Mouse (Mus musculus): ENCODE data around the gene Cd247. TPM values are rescaled to one million over a fixed set of nuclear protein-coding genes. Genes with fewer than 3 reads are reported as not detected.
"Not testable (repeated sequence)": the region's sequence is repeated elsewhere in the genome, so short reads cannot be mapped to it uniquely, and the experiment has no call there.

The Cd247 gene
- total RNA-seq (2015; ENCODE audit: low replicate concordance) (9.0 TPM in 1 of 2 replicates, not detected in the other), total RNA-seq (2017; ENCODE audit: low replicate concordance) (4.7 and 10.5 TPM in 2 replicates)

DNA sequence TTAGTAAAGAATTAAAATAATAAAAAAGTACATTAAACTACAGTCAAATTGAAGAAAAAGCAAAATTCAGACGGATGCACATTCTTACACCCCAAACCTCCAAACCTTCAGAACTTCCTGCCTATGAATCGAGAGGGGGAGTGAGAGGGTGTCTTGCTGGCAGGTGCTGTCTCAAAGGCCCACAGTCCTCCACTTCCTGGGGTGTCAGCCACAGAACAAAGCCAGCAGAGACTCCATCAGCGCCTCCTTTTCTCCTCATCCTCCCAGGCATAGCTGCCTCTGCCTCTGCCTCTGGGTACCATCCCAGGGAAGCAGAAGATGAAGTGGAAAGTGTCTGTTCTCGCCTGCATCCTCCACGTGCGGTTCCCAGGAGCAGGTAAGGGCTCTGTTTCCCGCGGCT is at the start of gene Cd247:
TSS of gene Cd247 (plus strand) at position 171 of the 400 bp plus-strand sequence.
- ATAC-seq (replicated peaks; ENCODE audit: low FRiP score, poor library complexity, severe bottlenecking): no peak

DNA sequence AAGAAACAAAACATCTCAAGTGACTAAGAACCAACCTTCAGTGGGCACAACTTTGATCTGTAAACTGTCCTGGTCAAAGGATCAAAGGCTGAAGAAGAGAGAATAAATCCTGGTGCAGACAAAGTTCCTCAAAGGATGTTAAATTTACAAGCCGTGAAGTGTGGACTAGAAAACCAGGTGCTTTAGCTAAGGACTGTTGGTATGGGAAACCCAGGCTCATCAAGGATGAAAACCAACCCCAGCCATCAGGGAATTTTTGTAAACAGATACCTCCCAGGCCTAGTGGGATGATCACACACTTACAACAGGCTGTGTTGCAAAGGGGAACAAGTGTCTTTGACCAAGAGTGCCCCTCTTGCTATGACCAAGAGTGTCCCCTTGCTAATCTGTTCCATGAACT is 49.5 kb upstream of the Cd247 start:
- ATAC-seq (replicated peaks; ENCODE audit: low FRiP score, poor library complexity, severe bottlenecking): no peak

DNA sequence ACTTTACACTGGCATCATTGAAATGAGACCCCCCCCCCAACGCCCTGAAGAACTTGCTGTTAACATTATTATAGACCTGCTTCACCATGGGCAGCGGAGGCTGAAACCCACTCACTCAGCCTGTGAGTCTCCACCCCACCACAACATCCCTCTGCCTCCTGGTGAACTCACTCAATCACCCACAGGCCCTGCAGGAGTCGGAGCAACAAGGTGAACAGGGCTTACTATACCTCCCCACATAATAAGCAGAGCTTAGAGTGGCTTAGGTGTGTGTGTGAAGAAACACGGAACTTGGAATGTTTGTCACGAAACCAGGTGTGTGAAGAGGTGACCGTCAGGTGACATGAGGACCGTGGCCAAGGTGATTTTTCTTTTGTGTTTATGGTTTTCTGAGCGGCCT is 46.5 kb upstream of the Cd247 start:
- no peak for ATAC-seq (replicated peaks; ENCODE audit: low FRiP score, poor library complexity, severe bottlenecking)

DNA sequence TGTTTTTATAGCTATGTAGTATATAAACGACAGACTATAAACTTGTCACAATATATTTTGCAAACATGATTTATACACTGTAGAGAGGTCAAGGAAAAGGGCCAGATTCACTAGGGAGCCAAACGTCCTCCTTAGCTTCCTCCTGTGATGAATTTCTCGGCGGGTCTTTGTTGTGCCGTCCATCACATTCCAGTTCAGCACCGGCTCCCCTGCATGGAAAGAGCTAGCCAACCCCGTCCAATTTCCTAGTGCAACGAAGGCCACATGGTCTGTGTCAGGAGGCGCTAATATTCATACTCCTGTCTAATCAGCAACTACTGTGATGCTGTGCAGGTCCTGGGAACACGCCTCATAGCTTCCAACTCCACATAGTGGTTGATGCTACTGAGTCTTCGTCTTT is 40.4 kb upstream of the Cd247 start:
- no peak for ATAC-seq (replicated peaks; ENCODE audit: low FRiP score, poor library complexity, severe bottlenecking)

DNA sequence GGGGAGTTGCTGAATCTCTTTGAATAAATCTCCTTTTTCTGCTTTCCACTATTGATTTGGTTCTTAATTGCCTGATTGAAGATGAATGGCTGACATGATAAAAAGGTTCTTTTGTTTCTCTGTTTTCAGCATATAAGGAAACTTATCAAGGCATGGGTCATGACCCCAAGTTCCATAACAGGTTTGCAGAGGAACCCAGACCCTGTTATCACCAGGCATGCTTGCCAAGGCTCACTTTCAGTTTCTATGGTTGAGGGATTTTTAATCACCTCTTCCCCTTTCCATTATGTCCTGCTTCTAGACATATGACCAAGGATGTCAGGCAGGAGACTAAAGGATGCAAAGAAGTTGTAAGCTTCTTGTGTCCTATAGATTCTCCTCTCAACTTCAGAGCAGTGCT is 37.3 kb upstream of the Cd247 start:
- no peak for ATAC-seq (replicated peaks; ENCODE audit: low FRiP score, poor library complexity, severe bottlenecking)

DNA sequence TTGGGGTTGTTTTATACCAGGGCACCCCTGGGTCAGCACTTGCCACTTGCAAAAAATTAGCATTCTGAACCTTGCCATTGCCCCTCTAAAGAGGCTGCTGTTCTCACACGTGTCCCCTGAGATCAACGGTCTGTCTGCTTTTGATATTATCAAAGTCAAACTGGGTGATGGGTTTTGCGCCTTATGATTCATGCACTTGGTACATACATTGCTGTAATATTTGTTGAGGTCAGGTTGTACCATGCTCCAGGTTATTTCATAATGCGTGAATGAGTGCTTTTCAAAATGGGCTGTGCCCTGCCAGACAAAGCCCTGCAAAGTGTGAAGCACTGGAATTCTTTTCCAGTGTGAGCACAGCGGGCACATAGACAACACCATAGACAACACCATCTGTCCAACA is 36.6 kb upstream of the Cd247 start:
- no peak for ATAC-seq (replicated peaks; ENCODE audit: low FRiP score, poor library complexity, severe bottlenecking)

DNA sequence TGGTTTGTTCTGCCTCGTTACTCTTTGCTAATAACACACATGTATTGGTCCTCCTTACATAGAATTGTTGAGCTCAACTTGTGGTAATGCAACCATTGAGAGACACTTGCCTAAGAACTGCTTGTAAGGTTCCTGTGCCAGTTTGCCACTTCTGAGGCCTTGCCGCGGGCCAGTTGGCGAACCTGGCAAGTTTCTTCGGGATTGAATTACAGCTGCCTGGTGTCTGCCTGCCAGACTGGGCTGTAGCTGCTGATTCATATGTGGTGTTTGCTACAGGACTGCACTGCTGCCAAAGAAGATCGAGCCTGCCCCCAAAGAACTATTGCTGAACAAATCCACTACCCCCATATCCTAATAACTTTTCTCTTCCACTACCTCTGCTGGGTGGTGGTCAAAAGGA is 34.3 kb upstream of the Cd247 start:
- ATAC-seq (replicated peaks; ENCODE audit: low FRiP score, poor library complexity, severe bottlenecking): no peak

DNA sequence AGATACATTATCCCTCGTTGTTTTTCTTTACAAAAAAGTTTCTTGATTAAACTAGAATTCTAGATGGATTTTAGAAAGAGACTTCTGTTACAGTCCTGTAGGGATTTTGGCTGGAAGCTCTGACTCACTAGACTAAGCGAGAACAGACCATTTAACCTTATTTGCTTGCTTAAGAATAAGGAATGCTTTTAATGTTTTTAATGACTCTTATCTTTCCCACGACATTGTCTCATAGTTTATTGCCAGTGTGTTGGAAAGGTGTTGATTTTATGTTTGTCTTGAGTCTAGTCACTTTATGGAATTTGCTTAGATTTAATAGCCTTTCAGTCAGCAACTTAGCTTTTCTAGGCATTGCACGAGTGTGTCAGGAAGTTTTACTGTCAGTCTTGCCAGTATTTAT is 33.3 kb upstream of the Cd247 start:
- no peak for ATAC-seq (replicated peaks; ENCODE audit: low FRiP score, poor library complexity, severe bottlenecking)

DNA sequence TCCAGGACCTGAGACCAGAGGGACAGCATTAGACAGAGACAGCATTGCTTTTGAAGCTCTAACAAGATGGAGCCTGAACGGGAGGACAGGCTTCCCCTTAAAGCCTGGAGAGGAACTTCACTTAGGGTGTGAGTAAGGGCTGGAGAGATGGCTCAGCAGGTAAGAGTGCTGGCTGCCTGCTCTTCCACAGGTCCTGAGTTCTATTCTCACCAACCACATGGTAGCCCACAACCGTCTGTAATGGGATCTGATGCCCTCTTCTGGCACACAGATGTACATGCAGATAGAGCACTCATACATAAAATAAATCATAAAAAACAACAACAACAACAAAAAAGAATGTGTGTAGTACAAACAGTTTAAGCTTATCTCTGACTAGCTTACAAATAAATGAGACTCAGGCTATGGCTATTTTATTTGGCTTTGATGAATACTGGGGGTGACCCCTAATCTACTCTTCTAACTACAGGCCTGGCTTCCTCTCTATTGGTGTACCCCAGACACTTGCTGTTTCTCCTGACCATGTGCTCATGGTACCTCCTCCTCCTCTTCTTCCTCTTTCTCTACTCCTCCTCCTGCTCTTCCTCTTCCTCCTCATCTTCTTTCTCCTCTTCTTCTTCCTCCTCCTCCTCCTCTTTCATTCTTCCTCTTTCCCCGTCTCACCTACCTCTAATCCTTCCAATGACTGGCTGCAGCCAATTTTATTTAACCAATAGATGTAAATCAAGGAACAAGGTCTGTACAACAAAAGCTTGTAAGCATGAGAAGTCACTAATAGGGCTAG is 26.8 kb upstream of the Cd247 start:
- no peak for ATAC-seq (replicated peaks; ENCODE audit: low FRiP score, poor library complexity, severe bottlenecking)

DNA sequence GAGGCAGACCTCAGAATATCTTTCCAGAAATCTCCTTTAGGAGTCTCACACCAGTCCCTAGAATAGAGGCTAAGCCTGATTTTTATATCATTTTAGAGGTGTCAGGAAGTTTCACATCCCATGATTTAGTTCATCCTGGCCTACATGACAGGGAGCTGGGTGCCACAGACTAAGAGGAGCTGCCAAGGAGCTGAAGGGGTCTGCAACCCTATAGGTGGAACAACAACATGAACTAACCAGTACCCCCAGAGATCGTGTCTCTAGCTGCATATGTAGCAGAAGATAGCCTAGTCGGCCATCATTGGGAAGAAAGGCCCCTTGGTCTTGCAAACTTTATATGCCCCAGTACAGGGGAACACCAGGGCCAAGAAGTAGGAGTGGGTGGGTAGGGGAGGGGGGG is 26.0 kb upstream of the Cd247 start:
- ATAC-seq (replicated peaks; ENCODE audit: low FRiP score, poor library complexity, severe bottlenecking): not testable (repeated sequence)

DNA sequence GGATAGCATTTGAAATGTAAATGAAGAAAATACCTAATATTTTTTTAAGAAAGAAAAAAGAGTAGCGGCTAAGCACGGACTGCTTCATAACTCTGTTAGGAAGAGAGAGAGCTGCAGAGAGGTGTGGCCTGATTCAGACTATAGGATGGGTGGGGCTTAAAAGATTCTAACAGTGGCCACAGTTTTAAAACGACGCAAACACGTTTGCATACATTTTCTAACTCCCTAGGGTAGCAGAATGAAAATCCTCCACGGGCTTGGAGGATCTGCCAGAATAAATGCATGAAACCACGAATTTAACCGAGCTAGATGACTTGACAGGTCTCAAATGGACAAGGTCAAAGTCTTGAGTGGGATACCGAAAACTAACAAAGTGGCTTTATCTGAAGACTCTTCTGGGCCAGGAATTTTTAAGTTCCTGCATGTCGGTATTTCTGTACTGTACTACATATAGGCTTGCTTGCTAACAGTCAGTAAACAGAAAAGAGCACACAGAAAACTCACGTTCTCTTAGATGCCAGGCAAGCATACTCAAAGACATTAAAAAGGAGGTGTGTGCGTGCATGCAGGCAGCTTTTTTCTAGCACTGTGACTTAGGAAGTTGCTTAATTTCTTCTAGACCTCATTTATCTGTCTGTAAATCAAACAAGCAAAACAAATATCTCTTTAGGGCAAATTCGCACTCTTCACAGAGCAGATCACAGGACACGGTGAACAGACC is 25.4 kb upstream of the Cd247 start:
- ATAC-seq (replicated peaks; ENCODE audit: low FRiP score, poor library complexity, severe bottlenecking): peak; percentile 62

DNA sequence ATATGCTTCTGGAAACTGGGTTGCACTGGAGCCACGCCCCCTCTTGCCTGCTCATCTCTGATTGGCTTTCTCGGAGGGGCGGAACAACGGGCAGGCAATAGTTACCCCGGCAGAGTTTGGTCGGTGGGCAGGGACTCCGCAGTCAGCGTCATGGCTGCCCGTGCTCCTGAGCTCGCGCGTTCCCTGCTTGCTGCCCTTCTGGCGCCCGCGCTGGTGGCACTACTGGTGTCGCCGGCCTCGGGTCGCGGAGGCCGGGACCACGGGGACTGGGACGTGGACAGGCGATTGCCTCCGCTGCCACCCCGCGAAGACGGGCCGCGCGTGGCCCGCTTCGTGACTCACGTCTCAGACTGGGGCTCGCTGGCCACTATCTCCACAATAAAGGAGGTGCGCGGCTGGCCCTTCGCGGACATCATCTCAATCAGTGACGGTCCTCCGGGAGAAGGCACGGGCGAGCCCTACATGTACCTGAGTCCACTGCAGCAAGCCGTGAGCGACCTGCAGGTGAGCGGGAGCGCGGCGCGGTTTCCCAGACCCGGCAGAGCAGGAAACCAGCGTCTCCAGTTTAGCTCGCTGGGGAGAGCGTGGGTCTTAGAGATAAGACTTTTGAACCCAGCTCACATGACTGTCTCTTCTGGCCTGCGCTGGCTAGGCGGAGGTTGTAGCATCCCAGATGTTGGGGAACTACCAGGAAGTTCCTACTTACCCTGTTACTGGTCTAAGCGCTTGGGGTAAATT is 24.7 kb upstream of the Cd247 start, which contains the start of gene Creg1:
TSS of gene Creg1 (plus strand) at position 112 of the 738 bp plus-strand sequence.
- ATAC-seq (replicated peaks; ENCODE audit: low FRiP score, poor library complexity, severe bottlenecking): peak; percentile 83

DNA sequence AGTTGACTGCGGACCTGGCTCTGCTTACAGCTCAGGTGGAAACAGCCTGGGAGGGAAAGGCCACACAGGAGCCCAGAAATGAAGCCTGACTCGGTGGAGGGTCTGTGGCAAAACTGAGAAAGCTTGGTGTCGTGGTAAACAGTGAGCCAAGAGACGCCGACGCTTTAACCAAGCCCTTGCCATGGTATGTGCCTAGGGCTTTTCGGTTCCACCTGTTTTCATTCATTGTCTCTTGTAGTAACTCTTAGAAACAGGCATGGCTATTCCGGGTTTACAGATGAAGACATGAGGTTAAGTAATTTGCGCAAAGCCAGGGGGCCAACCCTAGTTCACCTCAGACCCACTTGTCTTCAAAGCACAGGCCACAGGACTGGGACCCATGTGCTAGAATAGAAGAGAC is 23.9 kb upstream of the Cd247 start:
- ATAC-seq (replicated peaks; ENCODE audit: low FRiP score, poor library complexity, severe bottlenecking): no peak

DNA sequence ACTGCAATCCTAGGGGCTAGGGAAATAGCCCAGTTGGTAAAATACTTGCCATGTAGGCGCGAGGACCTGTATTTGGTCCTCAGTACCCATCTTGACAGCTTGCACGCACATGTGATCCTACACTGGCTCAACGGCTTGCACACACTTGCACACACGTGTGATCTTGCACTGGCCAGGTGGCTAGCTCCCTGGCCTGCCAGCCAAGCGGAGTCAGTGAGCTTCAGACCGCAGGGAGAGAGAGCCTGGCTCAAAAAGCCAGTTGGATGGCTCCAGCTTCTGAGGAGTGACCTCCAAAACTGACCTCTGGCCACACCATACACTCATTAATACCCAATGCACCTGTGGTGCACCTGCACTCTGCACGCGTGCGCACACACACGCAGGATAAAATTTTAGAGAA is 23.4 kb upstream of the Cd247 start:
- no peak for ATAC-seq (replicated peaks; ENCODE audit: low FRiP score, poor library complexity, severe bottlenecking)

DNA sequence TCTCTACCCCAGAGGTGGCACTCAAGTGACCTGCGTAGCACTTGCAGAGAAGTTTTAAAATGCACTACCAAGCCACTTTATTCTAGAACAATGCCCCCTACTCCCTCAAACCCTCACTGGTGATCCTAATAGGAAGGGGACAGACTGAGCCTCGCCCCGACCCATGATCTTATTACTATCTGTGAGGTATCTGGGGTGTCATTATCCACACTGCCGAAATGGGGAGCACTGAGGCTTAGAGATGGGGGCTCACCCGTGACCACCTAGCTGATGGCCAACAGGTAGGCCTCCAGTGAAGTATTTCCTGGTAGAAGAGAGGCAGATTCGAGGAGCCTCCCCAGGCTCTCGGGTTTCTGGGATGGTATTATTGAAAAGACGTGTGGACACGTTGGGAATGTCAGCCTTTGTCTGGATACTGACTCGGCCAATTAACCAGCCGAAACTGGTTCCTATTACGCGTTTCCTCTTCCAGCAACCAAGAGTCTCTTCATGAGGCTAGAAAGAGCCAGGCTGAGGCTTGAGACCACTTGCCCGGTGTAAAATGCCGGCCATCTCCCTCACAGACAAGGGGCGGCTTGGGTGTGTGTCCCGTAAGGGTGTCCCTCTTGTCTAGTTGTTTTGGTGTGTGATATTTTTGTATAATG is 22.7 kb upstream of the Cd247 start:
- no peak for ATAC-seq (replicated peaks; ENCODE audit: low FRiP score, poor library complexity, severe bottlenecking)

DNA sequence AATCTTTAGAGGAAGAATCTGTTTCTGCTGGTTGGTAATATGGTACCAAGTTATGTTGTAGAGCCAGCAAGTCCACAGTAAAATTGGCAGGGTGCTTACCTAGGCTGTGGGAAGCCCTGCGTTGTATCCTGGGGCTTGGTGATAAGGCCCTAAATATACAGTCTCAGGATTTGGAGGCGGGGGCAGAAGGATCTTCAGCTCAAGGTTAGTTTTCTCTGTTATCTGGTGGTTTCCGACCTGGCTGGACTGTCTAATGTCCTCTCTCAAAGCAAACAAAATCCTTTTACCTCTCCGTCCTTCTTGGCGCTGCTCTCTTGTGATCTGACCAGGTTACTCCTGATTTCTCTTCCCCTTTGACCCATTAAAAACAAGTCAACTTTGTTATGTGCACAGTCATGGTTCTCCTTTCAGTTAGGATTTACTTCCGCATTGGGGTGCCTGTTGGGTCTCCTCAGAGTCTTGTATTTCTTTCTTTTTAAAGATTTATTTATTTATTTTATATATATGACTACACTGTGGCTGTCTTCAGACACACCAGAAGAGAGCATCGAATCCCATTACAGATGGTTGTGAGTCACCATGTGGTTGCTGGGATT is 22.1 kb upstream of the Cd247 start:
- peak; percentile 56 for ATAC-seq (replicated peaks; ENCODE audit: low FRiP score, poor library complexity, severe bottlenecking)

DNA sequence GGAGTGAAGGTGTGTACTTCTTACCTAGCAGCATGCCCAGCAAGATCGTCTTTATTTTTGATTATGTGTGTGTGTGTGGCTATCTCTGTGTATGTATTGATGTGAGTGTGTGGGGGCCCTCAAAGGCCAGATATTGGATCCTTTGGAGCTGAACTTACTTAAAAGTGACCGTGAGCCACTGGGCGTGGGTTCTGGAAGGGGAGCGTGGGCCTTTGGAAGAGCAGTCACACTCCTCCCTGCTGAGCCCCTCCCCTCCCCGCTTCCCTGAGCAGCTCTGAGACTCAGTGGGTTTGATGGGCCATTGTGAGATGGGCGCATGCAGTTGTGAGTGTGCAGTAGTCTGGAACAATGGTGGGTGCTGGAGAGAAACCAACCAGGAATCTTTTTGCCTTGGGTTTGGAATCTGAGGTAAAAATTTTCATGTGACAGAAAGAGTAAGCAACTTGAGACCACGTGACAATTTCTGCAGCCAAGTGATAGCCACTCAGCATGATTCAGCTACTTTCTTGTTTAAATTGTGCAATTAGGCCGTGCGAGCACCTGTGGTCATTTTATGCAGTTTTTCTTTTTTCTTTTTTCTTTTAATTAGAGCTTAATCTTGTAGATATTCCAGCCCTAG is 19.5 kb upstream of the Cd247 start:
- ATAC-seq (replicated peaks; ENCODE audit: low FRiP score, poor library complexity, severe bottlenecking): peak; percentile 62

DNA sequence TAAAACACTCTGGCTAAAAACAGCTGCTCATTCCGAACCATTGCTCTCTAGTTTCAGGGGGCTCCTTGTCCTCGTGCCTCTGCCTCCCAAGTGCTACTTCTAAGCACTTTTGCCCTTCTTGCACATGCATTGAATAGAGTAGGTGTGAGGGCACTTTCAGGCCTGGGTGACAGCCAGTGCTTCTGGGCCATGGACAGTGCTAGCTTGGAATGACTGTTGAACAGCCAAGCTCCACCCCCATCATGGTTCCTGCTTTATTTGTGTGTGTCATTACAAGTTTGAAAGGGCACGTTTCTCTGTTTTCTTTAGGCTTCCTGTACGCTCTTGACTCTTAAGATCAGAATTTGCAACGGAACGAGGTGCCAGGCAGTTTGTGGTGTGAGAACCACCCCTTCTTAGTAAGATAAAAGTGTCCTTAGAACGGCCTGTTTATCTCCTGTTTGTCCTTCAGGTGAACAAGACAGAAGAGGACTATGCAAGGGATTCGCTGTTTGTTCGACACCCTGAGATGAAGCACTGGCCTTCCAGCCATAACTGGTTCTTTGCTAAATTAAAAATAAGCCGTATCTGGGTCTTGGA is 18.2 kb upstream of the Cd247 start:
- ATAC-seq (replicated peaks; ENCODE audit: low FRiP score, poor library complexity, severe bottlenecking): no peak

DNA sequence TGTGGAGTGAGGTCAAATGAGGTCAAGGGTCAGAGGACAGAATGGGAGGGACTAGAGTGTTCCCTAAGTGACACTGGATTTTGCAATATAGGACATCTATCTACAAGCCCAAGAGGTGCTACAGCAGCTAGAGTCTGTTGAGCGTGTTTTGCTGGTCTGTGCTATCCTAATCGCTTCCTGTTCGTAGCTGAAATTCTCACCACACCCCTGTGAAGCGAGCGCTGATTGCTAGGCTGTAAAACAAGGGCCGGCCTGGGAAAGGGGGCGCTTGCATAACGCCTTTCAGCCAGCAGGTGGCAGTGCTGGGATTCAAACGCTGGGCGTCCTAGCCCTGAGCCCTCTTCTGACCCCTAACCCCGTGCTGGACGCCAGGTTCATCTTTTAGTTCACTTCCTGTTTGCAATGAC is 17.0 kb upstream of the Cd247 start:
- peak; percentile 69 for ATAC-seq (replicated peaks; ENCODE audit: low FRiP score, poor library complexity, severe bottlenecking)
